Mouse (Mus musculus): Measurements from ENCODE around the gene Bri3bp. TPM values are rescaled to one million over a fixed set of nuclear protein-coding genes. Genes with fewer than 3 reads are reported as not detected.

Bri3bp gene
- polyA plus RNA-seq, 1 experiment: 24.8 TPM

DNA sequence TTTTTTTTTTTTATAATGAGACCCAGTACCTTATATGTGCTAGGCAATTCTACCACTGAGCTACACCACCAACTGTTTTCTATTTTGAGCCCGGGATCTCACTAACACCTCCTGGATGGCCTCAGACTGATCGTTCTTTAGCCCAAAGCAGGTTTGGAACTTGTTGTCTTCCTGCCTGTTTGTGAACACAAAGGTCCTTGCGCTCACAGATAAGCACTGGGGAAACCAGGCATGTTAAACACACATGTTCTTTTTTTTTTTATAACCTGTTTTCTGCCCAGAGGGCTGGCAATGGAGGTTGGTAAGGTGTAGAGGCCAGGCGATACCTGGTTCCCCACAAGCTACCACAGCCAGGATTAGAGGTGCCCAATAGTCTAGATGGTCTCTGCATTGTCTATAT, 7.3 kb downstream of the Bri3bp start:
- TF ChIP-seq REST (IDR thresholded peaks at IDR 0.05; ENCODE audit: insufficient read depth, insufficient read length): no peak
- no peak for TF ChIP-seq USF1 (IDR thresholded peaks at IDR 0.05; ENCODE audit: low read depth)
- TF ChIP-seq TCF12 (IDR thresholded peaks at IDR 0.05; ENCODE audit: insufficient read depth, poor library complexity, severe bottlenecking): no peak
- no peak for TF ChIP-seq CEBPB (IDR thresholded peaks at IDR 0.05; ENCODE audit: insufficient read depth, poor library complexity, severe bottlenecking)
- TF ChIP-seq MYOG (IDR thresholded peaks at IDR 0.05; ENCODE audit: control insufficient read depth in 1 of 3, insufficient read depth in 1 of 3, insufficient read length in 2 of 3, low read depth in 2 of 3): no peak
- TF ChIP-seq MAX (IDR thresholded peaks at IDR 0.05; ENCODE audit: low read depth): no peak
- TF ChIP-seq MYOD1 (IDR thresholded peaks at IDR 0.05; ENCODE audit: control insufficient read depth in 1 of 3, insufficient read length in 2 of 3, low read depth in 2 of 3): no peak
- TF ChIP-seq TCF3 (IDR thresholded peaks at IDR 0.05; ENCODE audit: insufficient read length, low read depth): no peak
- no peak for TF ChIP-seq POLR2A (IDR thresholded peaks at IDR 0.05; ENCODE audit: insufficient read length, low read depth)
- TF ChIP-seq E2F4 (IDR thresholded peaks at IDR 0.05; ENCODE audit: insufficient read depth): no peak
- TF ChIP-seq SRF (IDR thresholded peaks at IDR 0.05; ENCODE audit: control insufficient read depth, insufficient read length, low read depth): no peak
- no peak for TF ChIP-seq POLR2AphosphoS2 (IDR thresholded peaks at IDR 0.05; ENCODE audit: insufficient read length, low read depth)

DNA sequence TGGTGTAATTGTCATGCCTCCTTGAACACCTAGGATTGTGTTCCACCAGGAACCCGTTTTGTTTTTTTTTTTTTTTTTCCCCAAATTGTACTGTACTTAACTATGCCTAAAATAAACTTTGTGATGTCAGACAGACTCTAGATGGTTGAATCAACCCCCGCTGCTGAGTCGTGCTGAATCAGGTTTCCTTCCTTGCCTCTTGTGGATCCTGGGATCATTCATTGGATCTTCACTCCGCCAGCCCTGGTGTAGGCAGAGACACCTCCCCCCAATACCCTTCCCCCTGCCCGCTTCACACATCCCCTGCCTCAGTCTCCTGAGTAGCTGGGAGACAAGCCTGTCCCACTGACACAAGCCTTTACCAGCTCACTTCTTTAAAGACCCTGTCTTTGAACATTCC, 7.9 kb downstream of the Bri3bp start:
- H3K4me3 ChIP-seq: no peak overlapping the region
- no peak for TF ChIP-seq E2F4 (IDR thresholded peaks at IDR 0.05; ENCODE audit: insufficient read depth)
- no peak for TF ChIP-seq SRF (IDR thresholded peaks at IDR 0.05; ENCODE audit: control insufficient read depth, insufficient read length, low read depth)
- TF ChIP-seq MYOD1 (IDR thresholded peaks at IDR 0.05; ENCODE audit: control insufficient read depth in 1 of 3, insufficient read length in 2 of 3, low read depth in 2 of 3): no peak
- no peak for TF ChIP-seq MAX (IDR thresholded peaks at IDR 0.05; ENCODE audit: low read depth)
- no peak for TF ChIP-seq CEBPB (IDR thresholded peaks at IDR 0.05; ENCODE audit: insufficient read depth, poor library complexity, severe bottlenecking)
- no peak for TF ChIP-seq USF1 (IDR thresholded peaks at IDR 0.05; ENCODE audit: low read depth)
- TF ChIP-seq REST (IDR thresholded peaks at IDR 0.05; ENCODE audit: insufficient read depth, insufficient read length): no peak
- no peak for TF ChIP-seq POLR2AphosphoS2 (IDR thresholded peaks at IDR 0.05; ENCODE audit: insufficient read length, low read depth)
- no peak for TF ChIP-seq MYOG (IDR thresholded peaks at IDR 0.05; ENCODE audit: control insufficient read depth in 1 of 3, insufficient read depth in 1 of 3, insufficient read length in 2 of 3, low read depth in 2 of 3)
- no peak for TF ChIP-seq TCF12 (IDR thresholded peaks at IDR 0.05; ENCODE audit: insufficient read depth, poor library complexity, severe bottlenecking)
- no peak for TF ChIP-seq TCF3 (IDR thresholded peaks at IDR 0.05; ENCODE audit: insufficient read length, low read depth)
- TF ChIP-seq POLR2A (IDR thresholded peaks at IDR 0.05; ENCODE audit: insufficient read length, low read depth): no peak

More for the DNA sequence above, 7.3 kb downstream of the Bri3bp start:
- Histone ChIP-seq H3K79me2 (ENCODE audit: control insufficient read depth, insufficient read depth) (peaks cover 33% of the 10 kb centered on the region), H3K4me3 (no peak overlapping the region), H3K27me3 (ENCODE audit: control insufficient read depth, insufficient read depth, insufficient read length) (no peaks in the 10 kb centered on the region), H3ac (ENCODE audit: control insufficient read depth, insufficient read length) (no peak overlapping the region), H3K36me3 (ENCODE audit: control insufficient read depth, insufficient read depth) (no peaks in the 10 kb centered on the region), H3K4me2 (ENCODE audit: low read depth) (no peak overlapping the region)

DNA sequence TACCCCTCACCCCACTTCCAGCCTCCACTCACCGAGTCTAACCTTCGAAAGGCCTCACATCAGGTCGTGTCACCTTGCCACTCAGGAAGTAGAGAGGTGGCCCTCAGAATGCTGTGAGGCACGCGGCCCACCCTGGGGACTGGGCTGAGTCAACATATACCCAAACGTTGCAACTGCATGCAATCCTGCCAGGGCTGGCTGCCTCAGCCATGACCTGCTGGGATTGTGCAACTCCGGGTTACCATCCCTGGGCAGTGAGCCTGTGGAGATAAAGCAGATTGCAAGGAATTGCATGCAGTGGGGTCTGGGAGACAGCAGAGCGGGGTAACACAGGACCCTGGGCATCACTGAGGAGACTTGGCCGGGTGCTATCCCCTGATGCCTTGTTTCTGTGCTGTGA, 11.2 kb downstream of the Bri3bp start:
- TF ChIP-seq TCF12 (IDR thresholded peaks at IDR 0.05; ENCODE audit: insufficient read depth, poor library complexity, severe bottlenecking) (no peak), POLR2A (IDR thresholded peaks at IDR 0.05; ENCODE audit: insufficient read length, low read depth) (no peak), CEBPB (IDR thresholded peaks at IDR 0.05; ENCODE audit: insufficient read depth, poor library complexity, severe bottlenecking) (peak; percentile 98), TCF3 (IDR thresholded peaks at IDR 0.05; ENCODE audit: insufficient read length, low read depth) (no peak), SRF (IDR thresholded peaks at IDR 0.05; ENCODE audit: control insufficient read depth, insufficient read length, low read depth) (no peak)
- Histone ChIP-seq H3K27me3 (ENCODE audit: control insufficient read depth, insufficient read depth, insufficient read length) (no peaks in the 10 kb centered on the region), H3K4me2 (ENCODE audit: low read depth) (no peak overlapping the region), H3K79me2 (ENCODE audit: control insufficient read depth, insufficient read depth) (peaks cover 15% of the 10 kb centered on the region), H3ac (ENCODE audit: control insufficient read depth, insufficient read length) (no peak overlapping the region), H3K36me3 (ENCODE audit: control insufficient read depth, insufficient read depth) (peaks cover 11% of the 10 kb centered on the region), H3K4me3 (no peak overlapping the region)

More for the DNA sequence above, 7.9 kb downstream of the Bri3bp start:
- peak overlapping the region; percentile 19 for H3K4me2 ChIP-seq (ENCODE audit: low read depth)
- H3K27me3 ChIP-seq (ENCODE audit: control insufficient read depth, insufficient read depth, insufficient read length): no peaks in the 10 kb centered on the region
- H3K36me3 ChIP-seq (ENCODE audit: control insufficient read depth, insufficient read depth): no peaks in the 10 kb centered on the region
- H3K79me2 ChIP-seq (ENCODE audit: control insufficient read depth, insufficient read depth): peaks cover 26% of the 10 kb centered on the region
- no peak overlapping the region for H3ac ChIP-seq (ENCODE audit: control insufficient read depth, insufficient read length)

DNA sequence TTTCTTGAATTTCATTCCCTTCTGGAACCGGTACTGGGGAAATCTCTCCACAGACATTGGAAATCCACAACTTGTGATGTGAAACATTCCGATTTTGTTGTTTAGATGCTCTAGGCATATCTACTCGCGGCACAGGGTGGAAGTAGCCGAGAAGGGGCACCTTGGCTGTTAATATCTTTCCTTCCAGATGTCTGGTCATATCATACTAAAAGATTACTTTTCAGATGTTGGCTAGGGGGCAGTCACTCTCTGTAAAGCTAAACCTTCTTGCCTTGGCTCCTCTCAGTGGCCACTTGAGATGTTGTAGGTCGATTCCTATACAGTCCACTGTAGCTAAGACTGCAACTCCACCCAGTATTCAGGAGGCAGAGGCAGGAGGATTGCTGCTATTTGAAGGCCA, 14.7 kb downstream of the Bri3bp start:
- Histone ChIP-seq H3K36me3 (ENCODE audit: control insufficient read depth, insufficient read depth) (peaks cover 11% of the 10 kb centered on the region), H3K4me2 (ENCODE audit: low read depth) (no peak overlapping the region), H3K4me3 (no peak overlapping the region), H3ac (ENCODE audit: control insufficient read depth, insufficient read length) (no peak overlapping the region), H3K79me2 (ENCODE audit: control insufficient read depth, insufficient read depth) (peaks cover under 1% of the 10 kb centered on the region), H3K27me3 (ENCODE audit: control insufficient read depth, insufficient read depth, insufficient read length) (no peaks in the 10 kb centered on the region)
- TF ChIP-seq USF1 (IDR thresholded peaks at IDR 0.05; ENCODE audit: low read depth) (no peak), MAX (IDR thresholded peaks at IDR 0.05; ENCODE audit: low read depth) (no peak), CEBPB (IDR thresholded peaks at IDR 0.05; ENCODE audit: insufficient read depth, poor library complexity, severe bottlenecking) (no peak), SRF (IDR thresholded peaks at IDR 0.05; ENCODE audit: control insufficient read depth, insufficient read length, low read depth) (no peak), REST (IDR thresholded peaks at IDR 0.05; ENCODE audit: insufficient read depth, insufficient read length) (no peak), E2F4 (IDR thresholded peaks at IDR 0.05; ENCODE audit: insufficient read depth) (no peak), POLR2A (IDR thresholded peaks at IDR 0.05; ENCODE audit: insufficient read length, low read depth) (no peak), MYOG (IDR thresholded peaks at IDR 0.05; ENCODE audit: control insufficient read depth in 1 of 3, insufficient read depth in 1 of 3, insufficient read length in 2 of 3, low read depth in 2 of 3) (no peak), TCF12 (IDR thresholded peaks at IDR 0.05; ENCODE audit: insufficient read depth, poor library complexity, severe bottlenecking) (no peak), TCF3 (IDR thresholded peaks at IDR 0.05; ENCODE audit: insufficient read length, low read depth) (no peak), MYOD1 (IDR thresholded peaks at IDR 0.05; ENCODE audit: control insufficient read depth in 1 of 3, insufficient read length in 2 of 3, low read depth in 2 of 3) (no peak), POLR2AphosphoS2 (IDR thresholded peaks at IDR 0.05; ENCODE audit: insufficient read length, low read depth) (no peak)

All from myocyte (in vitro differentiated cells).